Mouse (Mus musculus) cortical plate, adult 2 months (tissue): ENCODE measurements around the gene Flvcr2.

Experiments
- CTCF ChIP-seq: fragments of 200-500 bp; IDR thresholded peaks from 2 replicates; pipeline ENCODE4 v1.5.1; 2011; ENCODE audit warnings: mild to moderate bottlenecking, control low read depth, low read length; ENCODE audit not compliant: insufficient read depth; ENCODE audit errors: extremely low read depth
- POLR2A ChIP-seq: fragments of 200-500 bp; IDR thresholded peaks from 2 replicates; pipeline ENCODE4 v1.6.1; 2011; ENCODE audit warnings: mild to moderate bottlenecking, low read length, control low read depth; ENCODE audit not compliant: insufficient read depth; ENCODE audit errors: extremely low read depth

DNA sequence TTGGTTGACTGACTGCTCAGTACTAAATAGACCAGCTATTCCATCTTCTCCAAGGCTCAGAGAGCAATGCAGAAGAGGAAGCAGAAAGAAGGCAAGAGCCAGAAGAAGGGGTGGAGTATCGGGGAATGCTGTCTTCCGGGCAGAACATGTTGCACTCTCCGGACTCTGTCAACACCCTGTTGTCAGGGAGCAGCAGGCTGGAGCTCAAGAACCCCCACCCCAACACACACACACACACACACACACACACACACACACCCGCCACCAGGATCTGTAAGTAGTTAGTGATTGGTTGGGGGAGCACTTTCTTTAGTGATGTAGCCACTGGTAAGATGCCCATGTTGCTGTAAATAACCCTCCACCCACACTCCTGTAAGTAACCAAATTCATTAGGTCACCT is 21.0 kb upstream of the Flvcr2 start:
- no peak for TF ChIP-seq CTCF
- TF ChIP-seq POLR2A: no peak
